ENCODE assay signal across 9 mouse cellular contexts in genomic region chr1:96768264-96768663, GRCm38 (mm10).
DNase-seq lines count a peak whose midpoint lies in the region; TF ChIP-seq lines count a peak whose summit lies in the region.
"Had no signal": no experiment of that assay in that cellular context is flagged by ENCODE, and none has a peak within 500 bp of the region (broad histone marks: within the 10 kb centered on the region; RNA-seq: fewer than 3 reads in every experiment).

No protein-coding gene starts in this region.

- H3K79me2 ChIP-seq in CH12.LX (replicated peaks; ENCODE audit: control insufficient read depth, extremely low read depth, insufficient read depth, poor library complexity, severe bottlenecking) = no peaks in the 10 kb centered on the region

- no peak overlapping the region for H3K4me2 ChIP-seq in CH12.LX (ENCODE audit: insufficient read depth, low read depth, poor library complexity, severe bottlenecking)
- H3K4me2 ChIP-seq: liver, embryonic 13.5 days had no signal

- H3K4me1 ChIP-seq in CH12.LX (ENCODE audit: control insufficient read depth in 1 of 2, insufficient read depth in 2 of 2) = peaks cover 0 to 10% of the 10 kb centered on the region in 2 experiments; a peak in 2 of 4 replicates
- H3K4me1 ChIP-seq: liver, embryonic 13.5 days had no signal

- DNase-seq in adrenal gland, postnatal 36 days = peak; percentile 6 to 17
- DNase-seq in adrenal gland, postnatal 4 days (ENCODE audit: low spot score in 2 of 2) = no peak
- DNase-seq in CH12.LX (ENCODE audit: extremely low read depth) = peak; percentile 51
- peak; percentile 40 to 65 for DNase-seq in frontal cortex, postnatal 36 days (ENCODE audit: low spot score in 2 of 2)
- peak; percentile 7 for DNase-seq in left cerebral cortex, postnatal 4 days
- peak; percentile 30 for DNase-seq in right cerebral cortex, postnatal 4 days
- no peak for DNase-seq in thymus, postnatal 0 days (ENCODE audit: low spot score)
- no peak for DNase-seq in adipocyte (ENCODE audit: low spot score)
- DNase-seq: liver, embryonic 13.5 days had no signal

- no peaks in the 10 kb centered on the region for H3K36me3 ChIP-seq in CH12.LX (replicated peaks in 1 of 2; ENCODE audit: control insufficient read depth in 1 of 2, insufficient read depth in 1 of 2, low read length in 1 of 2)
- H3K36me3 ChIP-seq: liver, embryonic 13.5 days had no signal

- intact Hi-C loops in left cerebral cortex, postnatal 4 days (cut with DNase I) = loop anchor here (10.0 kb wide), 1 partner anchor 1103 kb away; the partner anchor contains the start of gene St8sia4

- H3K9ac ChIP-seq in CH12.LX (ENCODE audit: insufficient read depth, low read depth) = no peak overlapping the region
- H3K9ac ChIP-seq: liver, embryonic 13.5 days had no signal

- in situ Hi-C loops in CH12.LX (cut with MboI; ENCODE audit: low pct_ligation_motif_present, low pct_unique_long_range_greater_than_20kb, low sequenced_read_pairs) = no loop called here

- no peak overlapping the region for H3K4me3 ChIP-seq in CH12.LX (replicated peaks in 1 of 3; ENCODE audit: low read depth in 2 of 3, low read length in 2 of 3, poor library complexity in 1 of 3)
- H3K4me3 ChIP-seq: liver, embryonic 13.5 days had no signal

- H3K27me3 ChIP-seq in CH12.LX (replicated peaks) = no peaks in the 10 kb centered on the region
- H3K27me3 ChIP-seq: liver, embryonic 13.5 days had no signal

- peak; percentile 40 for TF ChIP-seq RAD21 in CH12.LX (IDR thresholded peaks at IDR 0.05; ENCODE audit: low read depth, low read length)

- TF ChIP-seq EP300 in CH12.LX (IDR thresholded peaks at IDR 0.05; ENCODE audit: low read length) = no peak

- H3K27ac ChIP-seq in CH12.LX (ENCODE audit: insufficient read depth, low read depth) = no peak overlapping the region
- H3K27ac ChIP-seq: liver, embryonic 13.5 days had no signal

- H3K9me3 ChIP-seq in CH12.LX (replicated peaks; ENCODE audit: low read length) = no peaks in the 10 kb centered on the region
- H3K9me3 ChIP-seq: liver, embryonic 13.5 days had no signal

- TF ChIP-seq CTCF in CH12.LX (conservative IDR thresholded peaks at IDR 0.05 in 1 of 2, IDR thresholded peaks at IDR 0.05 in 1 of 2; ENCODE audit: low read depth in 2 of 2, low read length in 2 of 2) = peak in 1 of 2 experiments; percentile 36; a peak in 2 of 4 replicates

- no peak for TF ChIP-seq POLR2A in CH12.LX (IDR thresholded peaks at IDR 0.05; ENCODE audit: low read depth, low read length)

- dilution Hi-C loops in CH12.LX (cut with MboI; ENCODE audit: extremely low pct_ligation_motif_present, extremely low pct_unique_long_range_greater_than_20kb, low sequenced_read_pairs) = no loop called here

TF ChIP-seq in CH12.LX, 34 proteins besides CTCF, POLR2A, EP300 and RAD21:
- TF ChIP-seq MAZ (IDR thresholded peaks at IDR 0.05; ENCODE audit: low read depth, low read length) (no peak), GABPA (IDR thresholded peaks at IDR 0.05; ENCODE audit: insufficient replicate concordance, low read depth, low read length) (no peak), NELFE (IDR thresholded peaks at IDR 0.05; ENCODE audit: low read depth, low read length) (no peak), ZNF384 (IDR thresholded peaks at IDR 0.05; ENCODE audit: low read depth, low read length) (no peak), JUN (IDR thresholded peaks at IDR 0.05; ENCODE audit: insufficient read depth, low read depth, low read length) (no peak), MXI1 (IDR thresholded peaks at IDR 0.05; ENCODE audit: low read depth, low read length) (no peak), ZC3H11A (IDR thresholded peaks at IDR 0.05; ENCODE audit: low read depth, low read length) (no peak), SMC3 (IDR thresholded peaks at IDR 0.05; ENCODE audit: low read depth, low read length) (no peak), BHLHE40 (IDR thresholded peaks at IDR 0.05; ENCODE audit: low read depth, low read length) (no peak), ZKSCAN1 (IDR thresholded peaks at IDR 0.05; ENCODE audit: borderline replicate concordance, low read depth, low read length) (no peak), ZMIZ1 (IDR thresholded peaks at IDR 0.05; ENCODE audit: low read depth, low read length) (no peak), RCOR1 (conservative IDR thresholded peaks at IDR 0.05; ENCODE audit: low read depth, low read length) (no peak), NRF1 (IDR thresholded peaks at IDR 0.05; ENCODE audit: low read depth, low read length) (no peak)

Comparison
In these comparisons a context has a peak if more than half of its experiments do, and no peak if none do; other contexts are left out.
1. DNase-seq: peak in adrenal gland, postnatal 36 days (2 of 2), CH12.LX (single experiment), frontal cortex, postnatal 36 days (2 of 2), left cerebral cortex, postnatal 4 days (single experiment) and right cerebral cortex, postnatal 4 days (single experiment); none in adrenal gland, postnatal 4 days (0 of 2), thymus, postnatal 0 days (single experiment) and adipocyte (single experiment).